Mouse (Mus musculus) bone marrow macrophage, adult 2 months (primary cell): Measurements from ENCODE around the gene Brpf1. TPM values are rescaled to one million over a fixed set of nuclear protein-coding genes. Genes with fewer than 3 reads are reported as not detected.

Experiments
- H3K27ac ChIP-seq: 2 replicates; pipeline ENCODE4 v1.5.1; 2012; ENCODE audit warnings: low read depth, low read length; ENCODE audit not compliant: insufficient read depth
- H3K4me1 ChIP-seq: 2 replicates; pipeline ENCODE4 v1.6.1; 2012; ENCODE audit warnings: low read length; ENCODE audit not compliant: control insufficient read depth, insufficient read depth
- H3K4me3 ChIP-seq: 2 replicates; pipeline ENCODE4 v1.5.1; 2012; ENCODE audit warnings: mild to moderate bottlenecking, low read length, moderate library complexity; ENCODE audit not compliant: insufficient read depth
- CTCF ChIP-seq: IDR thresholded peaks from 2 replicates; pipeline ENCODE4 v1.5.1; 2012; ENCODE audit warnings: low read depth, mild to moderate bottlenecking, low read length, moderate library complexity
- POLR2A ChIP-seq: IDR thresholded peaks from 2 replicates; pipeline ENCODE4 v1.6.1; 2012; ENCODE audit warnings: mild to moderate bottlenecking, low read depth, low read length, borderline replicate concordance
- polyA plus RNA-seq: library from polyadenylated mRNA; stranded (reverse); fragments of >200 nt; gene quantifications from 2 replicates; pipeline ENCODE4 v1.2.4, GENCODE M21; 2012; ENCODE audit not compliant: missing spikeins, insufficient read depth, insufficient read length

Brpf1 gene
- polyA plus RNA-seq, 1 experiment, result 31.6 TPM

- Histone ChIP-seq H3K4me3 (no peak overlapping the region), H3K4me1 (no peaks in the 10 kb centered on the region), H3K27ac (no peak overlapping the region)
- no peak for TF ChIP-seq POLR2A
- no peak for TF ChIP-seq CTCF
Observed at GRCm38 (mm10) chr6:113370194-113370929, 63.4 kb downstream of the Brpf1 start.

GRCm38 (mm10) chr6:113373491-113373890 lies 66.6 kb downstream of the Brpf1 start:
- Histone ChIP-seq H3K4me1 (peaks cover 4% of the 10 kb centered on the region), H3K27ac (no peak overlapping the region), H3K4me3 (no peak overlapping the region)
- TF ChIP-seq POLR2A (no peak), CTCF (no peak)

Other genes starting within 250 kb of the Brpf1 start
- gene Setd5, start 229.8 kb upstream of the Brpf1 start, polyA plus RNA-seq, result 60.6 and 63.7 TPM in 2 replicates
- gene Lhfpl4, start 111.8 kb upstream of the Brpf1 start, polyA plus RNA-seq, result 0.81 TPM in 1 of 2 replicates, not detected in the other
- 59.2 and 60.2 TPM in 2 replicates for gene Mtmr14, start 69.3 kb upstream of the Brpf1 start, polyA plus RNA-seq
- gene Cpne9, start 24.8 kb upstream of the Brpf1 start, polyA plus RNA-seq, result not detected in 2 replicates
- gene Ogg1, start 19.8 kb downstream of the Brpf1 start, polyA plus RNA-seq, result 14.9 and 15.0 TPM in 2 replicates
- gene Camk1, start 36.8 kb downstream of the Brpf1 start, polyA plus RNA-seq, result 216 and 226 TPM in 2 replicates
- gene Tada3, start 70.7 kb downstream of the Brpf1 start, polyA plus RNA-seq, result 28.6 and 30.2 TPM in 2 replicates
- gene Arpc4, start 71.0 kb downstream of the Brpf1 start, polyA plus RNA-seq, result 503 and 507 TPM in 2 replicates
- 12.2 and 12.5 TPM in 2 replicates for gene Ttll3, start 82.1 kb downstream of the Brpf1 start, polyA plus RNA-seq
- 4.6 and 6.5 TPM in 2 replicates for gene Rpusd3, start 112.2 kb downstream of the Brpf1 start, polyA plus RNA-seq
- 0.32 TPM in 1 of 2 replicates, not detected in the other for gene Cidec, start 128.6 kb downstream of the Brpf1 start, polyA plus RNA-seq
- gene Jagn1, start 135.4 kb downstream of the Brpf1 start, polyA plus RNA-seq, result 28.4 and 31.5 TPM in 2 replicates
- 0.47 TPM in 1 of 2 replicates, not detected in the other for gene Il17re, start 151.3 kb downstream of the Brpf1 start, polyA plus RNA-seq
- gene Il17rc, start 164.3 kb downstream of the Brpf1 start, polyA plus RNA-seq, result not detected in 2 replicates
- 22.0 and 23.9 TPM in 2 replicates for gene Creld1, start 176.2 kb downstream of the Brpf1 start, polyA plus RNA-seq
- not detected in 2 replicates for gene Prrt3, start 194.8 kb downstream of the Brpf1 start, polyA plus RNA-seq
- 82.6 and 88.7 TPM in 2 replicates for gene Emc3, start 224.5 kb downstream of the Brpf1 start, polyA plus RNA-seq
- gene Fancd2, start 224.5 kb downstream of the Brpf1 start, polyA plus RNA-seq, result 6.9 and 7.8 TPM in 2 replicates